14 mouse cellular contexts compared by ENCODE assay signal in genomic region chr14:55146324-55146723, GRCm38 (mm10). TPM values are rescaled to one million over a fixed set of nuclear protein-coding genes. Genes with fewer than 3 reads are reported as not detected.
"Had no signal": no experiment of that assay in that cellular context is flagged by ENCODE, and none has a peak within 500 bp of the region (broad histone marks: within the 10 kb centered on the region; RNA-seq: fewer than 3 reads in every experiment).

No protein-coding gene starts in this region.

- H3K4me2 ChIP-seq: limb, embryonic 13.5 days; liver, embryonic 13.5 days; midbrain, embryonic 13.5 days; neural tube, embryonic 15.5 days; stomach, embryonic 15.5 days had no signal

- H3K36me3 ChIP-seq: limb, embryonic 13.5 days; liver, embryonic 13.5 days; midbrain, embryonic 13.5 days; neural tube, embryonic 15.5 days; stomach, embryonic 15.5 days had no signal

- H3K4me1 ChIP-seq: stomach, embryonic 15.5 days had no signal

- H3K27me3 ChIP-seq: limb, embryonic 13.5 days; liver, embryonic 13.5 days; midbrain, embryonic 13.5 days; neural tube, embryonic 15.5 days; stomach, embryonic 15.5 days had no signal

- H3K4me3 ChIP-seq: limb, embryonic 13.5 days; liver, embryonic 13.5 days; midbrain, embryonic 13.5 days; myocyte; neural tube, embryonic 15.5 days; stomach, embryonic 15.5 days had no signal

- H3K9me3 ChIP-seq: limb, embryonic 13.5 days; liver, embryonic 13.5 days; midbrain, embryonic 13.5 days; neural tube, embryonic 15.5 days; stomach, embryonic 15.5 days had no signal

- H3K27ac ChIP-seq: kidney, postnatal 0 days; limb, embryonic 13.5 days; liver, embryonic 13.5 days; midbrain, embryonic 13.5 days; neural tube, embryonic 15.5 days; stomach, embryonic 15.5 days had no signal

- H3K9ac ChIP-seq: limb, embryonic 13.5 days; liver, embryonic 13.5 days; midbrain, embryonic 13.5 days; neural tube, embryonic 15.5 days; stomach, embryonic 15.5 days had no signal

- ATAC-seq: intestine, embryonic 16.5 days; midbrain, embryonic 13.5 days had no signal

- DNase-seq: kidney, adult 8-10 months; kidney, postnatal 36 days; liver, embryonic 13.5 days; right cerebral cortex, postnatal 14 days; thymus, adult 2 months; thymus, postnatal 25 days had no signal

RNA-seq across cellular contexts. Expression of gene Jph4, which starts 29.6 kb away (rescaled TPM):
- total RNA-seq: megakaryocyte progenitor cell, adult 5-6 weeks had no signal
- polyA plus RNA-seq: myocyte had no signal
